Mouse (Mus musculus): ENCODE measurements at regions not wholly inside any gene's neighbourhood (a gene's known extent, or its start where the extent isn't known, plus 50 kb on each side); places are given as distances from the start of the nearest gene placed in this dataset.

DNA sequence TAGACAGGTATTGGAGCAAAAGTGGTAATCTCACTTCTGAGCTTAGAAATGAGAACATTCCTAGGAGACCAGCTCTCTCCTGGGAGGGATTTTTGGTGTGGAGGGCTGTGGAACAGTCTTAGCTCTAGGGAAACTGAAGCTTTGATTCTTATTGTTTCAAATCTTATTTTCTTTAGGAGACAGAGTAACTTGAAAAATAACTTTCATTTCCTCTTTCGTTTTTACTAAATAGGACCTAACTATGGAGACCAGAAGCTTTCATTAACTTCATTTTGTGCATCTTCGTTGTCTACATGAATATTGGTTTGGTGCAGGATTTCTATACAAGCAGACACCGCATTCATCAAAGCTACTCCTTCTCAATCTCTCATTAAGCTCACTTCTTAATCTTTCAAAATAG, 1010.5 kb upstream of the Msl3l2 start:
- no peak for DNase-seq (ENCODE audit: low read depth, low spot score)

DNA sequence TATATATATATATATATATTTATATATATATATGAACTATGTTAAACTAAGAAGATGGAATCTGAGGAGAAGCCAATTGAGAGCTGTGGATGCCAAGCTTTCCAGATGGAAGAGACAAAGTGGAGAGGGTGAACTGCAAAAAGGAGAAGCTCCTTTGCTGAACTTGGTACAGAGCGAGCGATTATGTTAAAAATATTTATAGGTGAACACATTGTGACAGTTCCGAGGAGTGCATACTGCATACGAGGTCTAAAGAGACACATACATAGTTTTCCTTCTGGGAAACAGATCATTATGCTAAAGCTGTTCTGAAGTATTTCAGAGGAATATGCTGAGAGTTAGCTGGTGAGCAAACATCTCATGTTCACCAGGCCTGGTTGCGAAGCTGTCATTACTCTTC, 1009.5 kb upstream of the Msl3l2 start:
- DNase-seq (ENCODE audit: low read depth, low spot score): no peak

DNA sequence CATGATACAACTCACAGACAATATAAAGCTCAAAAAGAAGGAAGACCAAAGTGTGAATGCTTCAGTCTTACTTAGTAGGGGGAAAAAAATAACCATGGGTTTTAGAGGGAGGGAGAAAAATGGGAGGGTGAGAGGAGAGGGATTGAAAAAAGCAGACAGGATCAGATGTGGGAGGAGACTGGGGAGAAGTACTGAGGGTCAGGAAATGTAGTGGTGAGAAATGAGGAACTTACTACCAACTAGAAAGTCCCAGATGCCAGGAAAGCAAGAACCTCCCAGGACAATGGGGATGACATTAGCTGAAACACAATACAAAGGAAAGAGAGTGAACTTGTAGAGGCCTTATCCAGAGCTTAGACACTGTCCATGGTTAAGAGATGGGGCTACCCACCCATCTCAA, 1008.4 kb upstream of the Msl3l2 start:
- no peak for DNase-seq (ENCODE audit: low read depth, low spot score)

DNA sequence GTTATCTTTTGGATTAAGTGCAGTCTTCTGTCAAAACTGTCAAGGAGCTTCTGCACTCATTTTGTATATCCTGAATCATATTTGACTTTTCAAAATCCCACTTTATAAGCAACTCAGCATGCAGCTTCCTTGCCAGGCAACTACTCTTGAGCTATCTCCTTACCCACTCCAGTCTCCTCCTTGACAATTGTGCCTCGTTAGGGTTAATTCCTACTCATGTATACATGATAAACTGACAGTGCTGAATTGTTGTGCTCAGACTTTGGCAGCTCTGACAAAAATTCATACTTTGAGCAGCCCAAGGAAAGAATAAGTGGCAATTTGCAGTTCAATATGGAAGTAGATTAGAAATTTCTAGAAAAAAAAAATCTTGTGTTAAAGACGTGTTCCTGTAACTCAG, 994.5 kb upstream of the Msl3l2 start:
- no peak for DNase-seq (ENCODE audit: low read depth, low spot score)

DNA sequence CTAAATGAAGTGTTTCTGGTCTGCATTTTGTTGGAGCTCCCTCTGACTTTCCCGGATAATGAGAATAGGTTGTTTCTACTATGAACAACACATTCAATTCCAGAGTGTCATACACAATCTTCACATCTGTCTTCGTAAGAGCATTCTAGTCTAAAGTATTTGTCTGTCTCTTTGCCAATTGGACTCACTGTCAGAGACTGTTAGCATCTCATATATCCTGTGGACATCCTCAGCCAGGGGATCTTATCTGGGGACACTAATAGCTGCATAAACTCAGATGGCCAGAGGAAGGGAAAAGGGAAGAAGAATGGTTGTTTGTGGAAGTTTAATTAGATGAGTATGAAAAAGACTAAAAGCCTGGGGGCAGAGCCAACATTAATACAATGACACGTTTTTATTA, 958.5 kb upstream of the Msl3l2 start:
- DNase-seq (ENCODE audit: low read depth, low spot score): no peak

DNA sequence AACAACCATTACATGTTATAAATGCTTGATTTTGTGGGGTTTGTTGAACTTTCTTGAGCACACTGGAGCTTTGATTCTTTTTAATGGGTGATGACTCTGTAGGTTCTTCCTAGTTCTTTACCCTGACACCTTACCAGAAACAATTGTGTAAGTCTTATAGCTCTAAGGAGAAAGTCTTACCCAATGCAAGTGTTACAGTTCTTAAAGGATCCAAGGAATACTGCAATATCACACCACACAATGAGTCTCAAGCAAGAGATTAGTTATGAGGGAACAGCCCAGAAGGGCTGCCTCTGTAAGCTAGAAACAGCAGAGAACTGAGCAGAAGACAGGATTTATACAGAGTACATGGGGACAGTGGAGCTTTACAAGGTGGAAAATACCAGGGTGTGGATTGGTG, 914.5 kb upstream of the Msl3l2 start:
- DNase-seq (ENCODE audit: low read depth, low spot score): no peak

DNA sequence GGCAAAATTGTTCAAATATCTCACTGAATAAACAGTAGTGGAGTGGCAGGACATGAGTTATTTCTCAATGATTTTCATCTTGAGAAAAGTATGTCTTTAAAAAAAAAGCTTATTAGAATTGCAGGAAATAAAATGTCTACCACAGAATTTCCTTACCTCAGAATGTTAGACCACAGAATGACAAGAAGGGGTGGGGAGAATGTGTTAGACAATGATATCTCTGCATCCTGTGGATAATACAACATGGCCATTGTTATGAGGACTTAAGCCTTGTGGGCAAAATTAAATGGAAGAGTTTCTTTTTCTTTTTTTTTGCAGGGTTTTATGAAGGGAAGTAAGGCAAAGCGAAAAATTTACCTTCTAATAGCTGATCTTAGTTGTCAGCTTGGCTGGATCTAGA, 912.6 kb upstream of the Msl3l2 start:
- no peak for DNase-seq (ENCODE audit: low read depth, low spot score)

DNA sequence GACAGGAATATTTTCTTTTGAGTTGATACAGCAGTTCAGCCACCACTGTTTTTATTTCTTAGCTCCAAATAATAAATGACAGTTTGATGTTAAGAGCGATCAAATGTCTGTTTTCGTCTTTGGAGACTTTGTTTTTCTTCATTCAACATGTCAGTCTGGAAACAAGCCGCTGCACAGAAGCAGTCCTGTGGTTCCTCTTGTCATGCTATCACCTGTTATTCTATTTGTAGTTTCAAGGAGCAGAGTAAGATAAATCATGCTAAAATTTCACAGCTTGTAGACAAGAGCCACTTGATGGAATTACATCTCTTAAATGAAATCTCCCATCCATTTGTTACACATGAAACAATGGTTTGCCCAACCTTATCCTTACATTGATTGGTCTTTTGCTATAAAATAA, 911.5 kb upstream of the Msl3l2 start:
- DNase-seq (ENCODE audit: low read depth, low spot score): peak; percentile 2

DNA sequence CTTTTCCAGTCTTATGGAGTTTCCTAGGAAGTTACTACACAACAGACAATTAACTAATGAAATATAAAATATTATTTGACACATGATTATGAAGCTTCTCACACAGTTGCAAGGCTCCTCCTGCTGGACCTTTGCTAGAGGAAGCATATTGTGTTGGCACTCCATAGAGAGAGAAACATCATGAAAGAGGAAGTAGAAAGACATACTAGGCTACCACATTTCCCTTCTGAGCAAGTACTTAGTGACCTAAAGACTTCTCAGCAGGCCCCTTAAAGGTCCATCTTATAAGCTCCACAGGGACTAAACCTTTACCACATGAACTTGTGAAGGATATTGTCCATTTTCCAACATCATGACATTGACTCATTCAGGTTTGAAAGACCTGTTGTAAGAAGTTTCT, 869.6 kb upstream of the Msl3l2 start:
- no peak for DNase-seq (ENCODE audit: low read depth, low spot score)

DNA sequence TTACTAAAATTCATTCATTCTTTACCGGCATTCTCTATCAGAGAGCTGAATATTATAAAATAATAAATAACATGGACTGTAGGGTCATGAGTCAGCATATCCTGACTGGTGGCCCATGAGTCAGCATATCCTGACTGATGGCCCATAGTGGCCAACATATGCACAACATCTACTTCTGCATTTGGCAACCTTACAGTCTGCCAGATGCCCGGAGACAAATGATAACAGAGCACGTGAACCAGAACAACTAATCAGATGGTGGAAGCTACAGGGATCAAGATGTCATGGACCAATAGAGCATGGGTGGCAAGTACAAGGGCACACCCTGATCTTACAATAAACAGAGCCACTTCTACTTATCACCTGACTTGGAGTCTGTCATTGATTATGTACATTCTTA, 849.4 kb upstream of the Msl3l2 start:
- no peak for DNase-seq (ENCODE audit: low read depth, low spot score)

DNA sequence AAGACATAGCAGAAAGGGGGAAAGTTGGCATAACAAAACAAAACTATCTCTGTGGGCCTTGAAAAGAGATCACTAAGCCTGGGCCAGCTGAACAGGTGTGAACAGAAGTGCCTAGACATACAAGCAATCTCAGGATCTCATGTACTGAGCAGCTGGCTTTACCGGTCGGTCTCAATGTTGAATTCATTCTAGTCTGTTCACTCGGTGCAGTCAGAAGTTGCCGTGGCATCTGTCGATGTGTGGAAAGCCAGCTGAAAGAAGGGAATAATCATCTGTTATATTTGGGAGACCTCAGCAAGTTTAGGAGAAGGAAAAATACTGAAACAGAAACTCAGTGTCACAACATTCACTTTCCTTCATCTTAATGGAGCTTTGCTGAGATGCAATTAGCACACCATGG, 806.6 kb upstream of the Msl3l2 start:
- DNase-seq (ENCODE audit: low read depth, low spot score): no peak

DNA sequence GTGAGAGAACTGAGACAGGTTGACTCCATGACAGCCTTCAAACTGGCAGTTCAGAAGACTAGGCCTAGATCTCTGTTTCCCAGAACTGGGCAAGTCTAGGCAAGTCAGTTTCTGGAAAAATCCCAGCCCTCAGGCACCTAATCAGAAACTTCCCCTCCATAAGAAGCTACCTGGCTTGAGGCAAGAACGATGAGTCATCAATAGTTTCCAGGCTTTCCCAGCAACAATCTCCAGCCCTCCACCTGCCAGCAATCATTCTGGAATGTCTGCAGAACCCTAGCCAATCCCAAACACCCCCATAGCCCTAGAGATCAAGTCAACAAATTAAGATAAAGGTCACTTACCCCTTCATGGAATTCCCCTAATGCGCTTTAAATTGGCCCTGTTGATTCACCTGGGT, 772.9 kb upstream of the Msl3l2 start:
- DNase-seq (ENCODE audit: low read depth, low spot score): no peak

DNA sequence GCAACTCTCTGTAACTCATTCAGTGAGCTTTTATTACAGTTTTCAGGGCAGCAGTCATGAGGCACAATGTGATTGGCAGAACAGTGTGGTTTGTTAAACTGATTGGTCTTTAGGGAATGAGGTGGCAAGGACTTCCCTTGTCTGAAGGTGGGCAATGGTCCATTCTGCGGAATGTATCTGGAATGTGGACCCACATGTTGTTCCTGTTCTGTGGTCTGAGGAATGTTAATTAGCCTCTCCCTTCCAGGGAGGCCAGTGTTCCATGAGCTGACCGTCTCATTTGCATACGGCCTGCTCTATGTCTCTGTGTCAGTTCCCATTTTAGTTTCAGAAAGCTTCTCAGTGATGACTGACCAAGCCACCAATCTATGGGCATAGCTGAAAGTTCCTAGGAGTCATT, 770.7 kb upstream of the Msl3l2 start:
- no peak for DNase-seq (ENCODE audit: low read depth, low spot score)

DNA sequence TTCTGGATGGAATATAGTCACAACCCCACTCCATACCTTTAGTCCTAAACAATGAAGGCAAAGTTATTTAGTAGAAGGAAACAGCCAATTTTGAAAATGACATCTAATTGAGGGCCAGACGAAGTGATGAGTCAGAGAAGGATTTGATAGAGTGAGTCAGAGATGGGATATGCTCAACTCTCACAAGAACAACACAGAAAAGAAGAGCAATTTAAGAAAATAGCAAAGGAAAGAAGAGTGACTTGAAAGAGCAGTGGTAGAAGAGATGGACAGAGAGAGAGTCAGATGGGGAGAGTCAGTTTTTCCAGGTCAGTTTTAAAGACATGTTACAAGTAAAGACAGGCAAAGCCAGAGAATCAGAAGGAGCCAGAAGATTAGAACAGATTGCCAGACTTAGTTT, 758.6 kb upstream of the Msl3l2 start:
- no peak for DNase-seq (ENCODE audit: low read depth, low spot score)
